Mouse (Mus musculus) layer of hippocampus, adult 8-10 months (tissue): ENCODE measurements around the gene Ube3b. TPM values are rescaled to one million over a fixed set of nuclear protein-coding genes. Genes with fewer than 3 reads are reported as not detected.

Source experiments
- microRNA-seq, 2 experiments: library from miRNA; unstranded; fragments of <30 nt; microRNA quantifications; one replicate each; pipeline ENCODE4 v1.2.0; 2022
- total RNA-seq, 4 experiments: library from RNA; stranded (reverse); gene quantifications; 2 replicates each; pipeline ENCODE4 v1.2.4; 2022

Gene Ube3b
- total RNA-seq, 4 experiments from 2014 or later, result 74.5 to 85.7 (median 77.6) TPM

Small RNAs within 50 kb of the gene (microRNA-seq; reads per million reads assigned to microRNA genes)
- 0.32 to 1.3 reads per million in 2 experiments for gene Mir7027

Other genes starting within 250 kb of the Ube3b start
- gene Acacb, start 234.1 kb upstream of the Ube3b start, total RNA-seq, result 1 to 10 TPM; 6.1 to 7.4 (median 6.6) TPM
- gene Foxn4, start 106.8 kb upstream of the Ube3b start, total RNA-seq, result not detected
- 1 to 10 TPM; 2.3 to 5.7 (median 4.3) TPM for gene Myo1h, start 91.4 kb upstream of the Ube3b start, total RNA-seq
- gene Kctd10, start 99 bp upstream of the Ube3b start, total RNA-seq, result 10 to 100 TPM; 51.1 to 53.5 (median 53.1) TPM
- 10 to 100 TPM; 19.0 to 20.6 (median 19.4) TPM for gene Mmab, start 63.5 kb downstream of the Ube3b start, total RNA-seq
- gene Mvk, start 63.7 kb downstream of the Ube3b start, total RNA-seq, result 10 to 100 TPM; 22.8 to 36.2 (median 31.2) TPM
- gene Fam222a, start 187.4 kb downstream of the Ube3b start, total RNA-seq, result 1 to 10 TPM; 4.9 to 7.2 (median 6.7) TPM